Mouse (Mus musculus) MEL (cell line): Measurements from ENCODE around the gene Cd40. TPM values are rescaled to one million over a fixed set of nuclear protein-coding genes. Genes with fewer than 3 reads are reported as not detected.

ENCODE experiments used
- DNase-seq: peaks from one replicate; pipeline ENCODE4 v3.0.0; 2011; ENCODE audit warnings: low read depth, low spot score
- H3K27ac ChIP-seq: 2 replicates; pipeline ENCODE4 v1.5.1; 2012; ENCODE audit warnings: low read depth, mild to moderate bottlenecking, control low read depth, low read length, moderate library complexity; ENCODE audit not compliant: control insufficient read depth
- H3K27me3 ChIP-seq, 2 experiments: fragments of 150-350 bp in 1 of 2; sonication (generic) in 1 of 2; 2 replicates each; pipeline ENCODE4 v1.6.1; 2012; ENCODE audit warnings: low read length in 2 of 2, mild to moderate bottlenecking in 2 of 2, improper control_type of control experiment in 1 of 2, moderate library complexity in 1 of 2; ENCODE audit not compliant: insufficient read depth in 2 of 2, control insufficient read depth in 1 of 2
- H3K36me3 ChIP-seq, 2 experiments: 2 replicates each; pipeline ENCODE4 v1.6.1; 2012 to 2014; ENCODE audit warnings: low read length in 2 of 2, improper control_type of control experiment in 1 of 2, inconsistent platforms in 1 of 2, mild to moderate bottlenecking in 1 of 2; ENCODE audit not compliant: insufficient read depth in 2 of 2, control insufficient read depth in 1 of 2
- H3K4me1 ChIP-seq, 2 experiments: fragments of 150-350 bp in 1 of 2; sonication (generic) in 1 of 2; 2 replicates each; pipeline ENCODE4 v1.6.1; 2012; ENCODE audit warnings: low read length in 2 of 2, improper control_type of control experiment in 1 of 2, mild to moderate bottlenecking in 1 of 2; ENCODE audit not compliant: insufficient read depth in 2 of 2, control insufficient read depth in 1 of 2
- H3K4me3 ChIP-seq, 2 experiments: fragments of 150-350 bp in 1 of 2; sonication (generic) in 1 of 2; 2 replicates each; pipeline ENCODE4 v1.5.1; 2012; ENCODE audit warnings: low read depth in 2 of 2, low read length in 2 of 2, mild to moderate bottlenecking in 2 of 2, moderate library complexity in 2 of 2, control low read depth in 1 of 2, improper control_type of control experiment in 1 of 2; ENCODE audit not compliant: control insufficient read depth in 1 of 2, insufficient read depth in 1 of 2
- H3K79me2 ChIP-seq: 2 replicates; pipeline ENCODE4 v1.6.1; 2012; ENCODE audit warnings: mild to moderate bottlenecking, low read length, moderate library complexity; ENCODE audit not compliant: control insufficient read depth, poor library complexity, insufficient read depth
- H3K9ac ChIP-seq: 2 replicates; pipeline ENCODE4 v1.6.1; 2012; ENCODE audit warnings: low read depth, mild to moderate bottlenecking, control low read depth, low read length, moderate library complexity; ENCODE audit not compliant: control insufficient read depth, poor library complexity, severe bottlenecking
- H3K9me3 ChIP-seq: fragments of 150-350 bp; sonication (generic); replicated peaks from 2 replicates; pipeline ENCODE4 v1.6.1; 2012; ENCODE audit warnings: mild to moderate bottlenecking, low read length, improper control_type of control experiment, moderate library complexity; ENCODE audit not compliant: insufficient read depth
- CTCF ChIP-seq, 3 experiments: IDR thresholded peaks in 2 of 3; conservative IDR thresholded peaks in 1 of 3; 2 replicates each; pipeline ENCODE4 v1.5.1; 2011 to 2012; ENCODE audit warnings: low read length in 3 of 3, low read depth in 2 of 3, mild to moderate bottlenecking in 2 of 3, improper control_type of control experiment in 1 of 3, inconsistent platforms in 1 of 3, mixed read lengths in 1 of 3, moderate library complexity in 1 of 3; ENCODE audit not compliant: control insufficient read depth in 1 of 3, insufficient read depth in 1 of 3, poor library complexity in 1 of 3, severe bottlenecking in 1 of 3
- E2F4 ChIP-seq: IDR thresholded peaks from 2 replicates; pipeline ENCODE4 v1.6.1; 2011; ENCODE audit warnings: low read depth, low read length, improper control_type of control experiment, borderline replicate concordance
- EP300 ChIP-seq, 2 experiments: IDR thresholded peaks; 2 replicates each; pipeline ENCODE4 v1.6.1; 2011; ENCODE audit warnings: improper control_type of control experiment in 2 of 2, low read length in 2 of 2, low read depth in 1 of 2, mild to moderate bottlenecking in 1 of 2
- GATA1 ChIP-seq: IDR thresholded peaks from 2 replicates; pipeline ENCODE4 v1.6.1; 2011; ENCODE audit warnings: low read depth, low read length, improper control_type of control experiment
- HCFC1 ChIP-seq: IDR thresholded peaks from 2 replicates; pipeline ENCODE4 v1.6.1; 2012; ENCODE audit warnings: low read depth, mild to moderate bottlenecking, inconsistent platforms, low read length, improper control_type of control experiment, moderate library complexity
- JUND ChIP-seq: IDR thresholded peaks from 2 replicates; pipeline ENCODE4 v1.6.1; 2011; ENCODE audit warnings: low read depth, mild to moderate bottlenecking, improper control_type of control experiment, low read length
- KAT2A ChIP-seq: conservative IDR thresholded peaks from 2 replicates; pipeline ENCODE4 v1.6.1; 2012; ENCODE audit warnings: low read depth, low read length, improper control_type of control experiment, inconsistent platforms
- MAFK ChIP-seq: IDR thresholded peaks from 2 replicates; pipeline ENCODE4 v1.6.1; 2011; ENCODE audit warnings: low read depth, mild to moderate bottlenecking, low read length, improper control_type of control experiment, borderline replicate concordance
- MAZ ChIP-seq: IDR thresholded peaks from 2 replicates; pipeline ENCODE4 v1.6.1; 2012; ENCODE audit warnings: low read depth, mild to moderate bottlenecking, inconsistent platforms, low read length, improper control_type of control experiment
- MEF2A ChIP-seq: IDR thresholded peaks from 2 replicates; pipeline ENCODE4 v1.6.1; 2014; ENCODE audit warnings: low read depth, mild to moderate bottlenecking, inconsistent platforms, low read length, improper control_type of control experiment; ENCODE audit not compliant: poor library complexity, insufficient replicate concordance, severe bottlenecking; ENCODE audit errors: extremely low read depth
- NELFE ChIP-seq: IDR thresholded peaks from 2 replicates; pipeline ENCODE4 v1.6.1; 2011; ENCODE audit warnings: low read depth, low read length, improper control_type of control experiment
- NRF1 ChIP-seq: IDR thresholded peaks from 2 replicates; pipeline ENCODE4 v1.6.1; 2014; ENCODE audit warnings: low read depth, mild to moderate bottlenecking, inconsistent platforms, low read length, improper control_type of control experiment, moderate library complexity; ENCODE audit not compliant: poor library complexity, insufficient read depth, severe bottlenecking
- POLR2A ChIP-seq, 2 experiments: IDR thresholded peaks; 2 replicates each; pipeline ENCODE4 v1.6.1; 2011 to 2012; ENCODE audit warnings: low read length in 2 of 2, mild to moderate bottlenecking in 2 of 2, control low read depth in 1 of 2, improper control_type of control experiment in 1 of 2, low read depth in 1 of 2, moderate library complexity in 1 of 2; ENCODE audit not compliant: control insufficient read depth in 1 of 2, insufficient read depth in 1 of 2, poor library complexity in 1 of 2
- POLR2AphosphoS2 ChIP-seq: IDR thresholded peaks from 2 replicates; pipeline ENCODE4 v1.6.1; 2011; ENCODE audit warnings: low read length, improper control_type of control experiment
- POLR2AphosphoS5 ChIP-seq: IDR thresholded peaks from 2 replicates; pipeline ENCODE4 v1.6.1; 2012; ENCODE audit warnings: low read depth, borderline replicate concordance, mild to moderate bottlenecking, inconsistent platforms, low read length, moderate library complexity, mixed read lengths
- RCOR1 ChIP-seq: IDR thresholded peaks from 2 replicates; pipeline ENCODE4 v1.6.1; 2012; ENCODE audit warnings: low read depth, mild to moderate bottlenecking, inconsistent platforms, low read length, improper control_type of control experiment
- TAL1 ChIP-seq: IDR thresholded peaks from 2 replicates; pipeline ENCODE4 v1.6.1; 2012; ENCODE audit warnings: mild to moderate bottlenecking, inconsistent platforms, low read length, moderate library complexity, mixed read lengths
- TCF12 ChIP-seq: IDR thresholded peaks from 2 replicates; pipeline ENCODE4 v1.6.1; 2014; ENCODE audit warnings: low read depth, mild to moderate bottlenecking, inconsistent platforms, low read length, improper control_type of control experiment, moderate library complexity
- USF1 ChIP-seq: IDR thresholded peaks from 2 replicates; pipeline ENCODE4 v1.6.1; 2014; ENCODE audit warnings: low read depth, mild to moderate bottlenecking, inconsistent platforms, low read length, improper control_type of control experiment, moderate library complexity
- USF2 ChIP-seq, 2 experiments: IDR thresholded peaks; 2 replicates each; pipeline ENCODE4 v1.6.1; 2011 to 2012; ENCODE audit warnings: improper control_type of control experiment in 2 of 2, low read length in 2 of 2, borderline replicate concordance in 1 of 2, inconsistent platforms in 1 of 2, low read depth in 1 of 2, mild to moderate bottlenecking in 1 of 2; ENCODE audit not compliant: insufficient read depth in 1 of 2
- ZC3H11A ChIP-seq: IDR thresholded peaks from 2 replicates; pipeline ENCODE4 v1.6.1; 2012; ENCODE audit warnings: low read depth, mild to moderate bottlenecking, inconsistent platforms, low read length, improper control_type of control experiment
- ZMIZ1 ChIP-seq: IDR thresholded peaks from 2 replicates; pipeline ENCODE4 v1.6.1; 2012; ENCODE audit warnings: low read depth, mild to moderate bottlenecking, inconsistent platforms, low read length, improper control_type of control experiment, moderate library complexity
- polyA plus RNA-seq, 2 experiments: library from polyadenylated mRNA; stranded (reverse) in 1 of 2; unstranded in 1 of 2; fragments of >175 nt in 1 of 2; fragments of >200 nt in 1 of 2; gene quantifications; 2 replicates each; pipeline versions ENCODE4 v1.2.1 to v1.2.4; 2012; ENCODE audit warnings: low replicate concordance in 2 of 2, low read depth in 1 of 2; ENCODE audit not compliant: insufficient read length in 2 of 2, insufficient read depth in 1 of 2, missing spikeins in 1 of 2
- total RNA-seq: library from RNA; depleted of rRNA; stranded (reverse); fragments of 300-350 nt; gene quantifications from 2 replicates; pipeline ENCODE4 v1.2.3, GENCODE M21; 2012; rRNA removed

Cd40 gene
- total RNA-seq (not detected in 2 replicates), polyA plus RNA-seq (under 1 TPM in 1 of 2 experiments, not detected in 1; 0.08 TPM)

- Histone ChIP-seq H3K4me1 (peaks cover 0 to 9% of the 10 kb centered on the region in 2 experiments; a peak in 1 of 4 replicates), H3K79me2 (no peaks in the 10 kb centered on the region), H3K36me3 (peaks cover 0 to 5% of the 10 kb centered on the region in 2 experiments; a peak in 2 of 4 replicates), H3K27me3 (no peaks in the 10 kb centered on the region), H3K9ac (no peak within 1 kb of the TSS), H3K9me3 (no peaks in the 10 kb centered on the region), H3K27ac (no peak within 1 kb of the TSS), H3K4me3 (no peak within 1 kb of the TSS)
- TF ChIP-seq USF1: no peak
- no peak for TF ChIP-seq EP300 (IDR thresholded peaks at IDR 0.05; ENCODE audit: low read depth in 1 of 2, low read length in 2 of 2)
- TF ChIP-seq ZC3H11A: no peak
- no peak for TF ChIP-seq POLR2AphosphoS5
- TF ChIP-seq KAT2A: no peak
- no peak for TF ChIP-seq JUND
- no peak for TF ChIP-seq NRF1
- no peak for TF ChIP-seq POLR2AphosphoS2
- TF ChIP-seq MAFK: no peak
- TF ChIP-seq USF2 (IDR thresholded peaks at IDR 0.05; ENCODE audit: borderline replicate concordance in 1 of 2, insufficient read depth in 1 of 2, low read depth in 1 of 2, low read length in 2 of 2): no peak
- no peak for TF ChIP-seq E2F4
- no peak for TF ChIP-seq MAZ
- no peak for TF ChIP-seq HCFC1
- TF ChIP-seq ZMIZ1: no peak
- no peak for TF ChIP-seq NELFE
- DNase-seq: no peak
These were observed at the start of gene Cd40 for GRCm38 (mm10) chr2:165054888-165055852. Cd40 (plus strand) TSS chr2:165055627.

GRCm38 (mm10) chr2:165006813-165007212, 48.6 kb upstream of the Cd40 start:
- Histone ChIP-seq H3K9me3 (no peaks in the 10 kb centered on the region), H3K36me3 (peaks cover 4 to 20% of the 10 kb centered on the region in 2 experiments; a peak in 3 of 4 replicates), H3K4me1 (peaks cover 0 to 3% of the 10 kb centered on the region in 2 experiments; a peak in 1 of 4 replicates), H3K27ac (no peak overlapping the region), H3K27me3 (no peaks in the 10 kb centered on the region), H3K9ac (no peak overlapping the region), H3K4me3 (no peak overlapping the region), H3K79me2 (no peaks in the 10 kb centered on the region)
- TF ChIP-seq TCF12: no peak
- TF ChIP-seq POLR2AphosphoS5: no peak
- TF ChIP-seq CTCF (IDR thresholded peaks at IDR 0.05 in 2 of 3, conservative IDR thresholded peaks at IDR 0.05 in 1 of 3; ENCODE audit: control insufficient read depth in 1 of 3, insufficient read depth in 1 of 3, low read depth in 2 of 3, low read length in 3 of 3, poor library complexity in 1 of 3, severe bottlenecking in 1 of 3): no peak
- TF ChIP-seq RCOR1: no peak
- TF ChIP-seq EP300 (IDR thresholded peaks at IDR 0.05; ENCODE audit: low read depth in 1 of 2, low read length in 2 of 2): no peak
- TF ChIP-seq POLR2A (IDR thresholded peaks at IDR 0.05; ENCODE audit: control insufficient read depth in 1 of 2, insufficient read depth in 1 of 2, low read depth in 1 of 2, low read length in 2 of 2, poor library complexity in 1 of 2): no peak
- no peak for TF ChIP-seq GATA1
- no peak for TF ChIP-seq USF1
- TF ChIP-seq NRF1: no peak
- TF ChIP-seq USF2 (IDR thresholded peaks at IDR 0.05; ENCODE audit: borderline replicate concordance in 1 of 2, insufficient read depth in 1 of 2, low read depth in 1 of 2, low read length in 2 of 2): no peak
- no peak for TF ChIP-seq KAT2A
- no peak for TF ChIP-seq ZMIZ1
- no peak for TF ChIP-seq MAFK
- TF ChIP-seq MEF2A: no peak
- no peak for TF ChIP-seq TAL1
- no peak for TF ChIP-seq NELFE
- no peak for DNase-seq
